Mouse (Mus musculus): Measurements from ENCODE around the gene Clec16a.

Clec16a gene

GRCm38 (mm10) chr16:10713441-10714239, 168.5 kb downstream of the Clec16a start:
- in situ Hi-C loops (cut with MboI, MseI), result no loop called here

- in situ Hi-C loops (cut with MboI, MseI), result no loop called here
Observed at GRCm38 (mm10) chr16:10715211-10715610, 170.1 kb downstream of the Clec16a start.

- in situ Hi-C loops (cut with MboI, MseI), result no loop called here
Observed at GRCm38 (mm10) chr16:10715632-10716031, 170.5 kb downstream of the Clec16a start.

GRCm38 (mm10) chr16:10716696-10717095, 171.6 kb downstream of the Clec16a start:
- in situ Hi-C loops (cut with MboI, MseI), result no loop called here

GRCm38 (mm10) chr16:10719971-10720370, 174.8 kb downstream of the Clec16a start:
- in situ Hi-C loops (cut with MboI, MseI), result no loop called here

GRCm38 (mm10) chr16:10722882-10723544, 177.9 kb downstream of the Clec16a start:
- in situ Hi-C loops (cut with MboI, MseI), result no loop called here

- in situ Hi-C loops (cut with MboI, MseI), result no loop called here
Observed at GRCm38 (mm10) chr16:10723816-10724647, 178.9 kb downstream of the Clec16a start.

- in situ Hi-C loops (cut with MboI, MseI), result no loop called here
Observed at GRCm38 (mm10) chr16:10725156-10725555, 180.0 kb downstream of the Clec16a start.

GRCm38 (mm10) chr16:10727630-10728029, 182.5 kb downstream of the Clec16a start:
- in situ Hi-C loops (cut with MboI, MseI), result no loop called here

- in situ Hi-C loops (cut with MboI, MseI), result no loop called here
Observed at GRCm38 (mm10) chr16:10728886-10729285, 183.7 kb downstream of the Clec16a start.

- in situ Hi-C loops (cut with MboI, MseI), result no loop called here
Observed at GRCm38 (mm10) chr16:10730941-10731340, 185.8 kb downstream of the Clec16a start.

- in situ Hi-C loops (cut with MboI, MseI), result no loop called here
Observed at GRCm38 (mm10) chr16:10731785-10732184, 186.6 kb downstream of the Clec16a start.

GRCm38 (mm10) chr16:10732421-10732820, 187.3 kb downstream of the Clec16a start:
- in situ Hi-C loops (cut with MboI, MseI), result no loop called here

- in situ Hi-C loops (cut with MboI, MseI), result no loop called here
Observed at GRCm38 (mm10) chr16:10735781-10736180, 190.6 kb downstream of the Clec16a start.

GRCm38 (mm10) chr16:10736364-10736763, 191.2 kb downstream of the Clec16a start:
- in situ Hi-C loops (cut with MboI, MseI), result no loop called here

GRCm38 (mm10) chr16:10737571-10737970, 192.4 kb downstream of the Clec16a start:
- in situ Hi-C loops (cut with MboI, MseI), result no loop called here

GRCm38 (mm10) chr16:10738866-10739265, 193.7 kb downstream of the Clec16a start:
- in situ Hi-C loops (cut with MboI, MseI), result no loop called here

- in situ Hi-C loops (cut with MboI, MseI), result no loop called here
Observed at GRCm38 (mm10) chr16:10739854-10740398, 194.8 kb downstream of the Clec16a start.

- in situ Hi-C loops (cut with MboI, MseI), result no loop called here
Observed at GRCm38 (mm10) chr16:10741082-10741481, 195.9 kb downstream of the Clec16a start.

GRCm38 (mm10) chr16:10749226-10749625, 204.1 kb downstream of the Clec16a start:
- in situ Hi-C loops (cut with MboI, MseI), result loop anchor here in 1 of 2 experiments (5.0 kb wide), 1 partner anchor 33 kb away; no protein-coding TSS in a partner anchor

GRCm38 (mm10) chr16:10749824-10750223, 204.7 kb downstream of the Clec16a start:
- in situ Hi-C loops (cut with MboI, MseI), result loop anchor here in 1 of 2 experiments (5.0 kb wide), 1 partner anchor 32 kb away; no protein-coding TSS in a partner anchor

Measured in T-helper 17 cell (primary cell).